ENCODE assay signal across 8 mouse cellular contexts in the genomic region with DNA sequence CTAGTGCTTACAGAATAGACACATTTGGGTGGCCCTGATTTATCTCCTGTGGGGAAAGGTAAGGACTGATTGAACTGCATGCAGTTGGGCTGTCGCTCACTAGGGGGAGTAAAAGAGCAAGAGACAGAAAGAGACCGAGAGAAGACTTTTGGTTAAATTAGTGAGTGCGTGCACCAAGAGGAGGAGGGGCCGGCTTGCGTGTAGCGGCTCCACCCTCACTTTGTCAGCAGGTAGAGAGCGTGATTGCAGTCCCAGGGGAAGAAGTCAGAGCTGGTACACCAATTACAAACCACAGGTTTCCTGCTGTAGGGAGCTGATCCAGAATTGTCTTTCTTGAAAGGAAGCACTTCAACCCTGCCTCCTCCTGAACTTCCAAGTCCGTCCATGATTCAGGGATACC. TPM values are rescaled to one million over a fixed set of nuclear protein-coding genes. Genes with fewer than 3 reads are reported as not detected.
DNase-seq lines count a peak whose midpoint lies in the region; ATAC-seq lines count a peak whose summit lies in the region.

A gene (plus strand): TSS at position 316 of the 400 bp plus-strand sequence.

- ATAC-seq in megakaryocyte progenitor cell, adult 5-6 weeks (replicated peaks; ENCODE audit: poor library complexity): peak; percentile 100

- DNase-seq in adipocyte (ENCODE audit: low spot score): peak; percentile 74
- peak; percentile 86 for DNase-seq in embryo, embryonic 10 days (ENCODE audit: low spot score)
- DNase-seq in gastrocnemius, postnatal 10 days: peak; percentile 75
- peak; percentile 96 for DNase-seq in induced T-regulatory cell, adult 2 months (ENCODE audit: low read depth)
- peak; percentile 51 to 90 for DNase-seq in left cerebral cortex, adult 9 months (ENCODE audit: low spot score in 2 of 2)
- peak; percentile 77 for DNase-seq in right cerebral cortex, postnatal 14 days
- peak; percentile 84 to 87 for DNase-seq in urinary bladder, postnatal 36 days (ENCODE audit: low spot score in 2 of 2)

RNA-seq across cellular contexts. Expression of the gene that starts here (rescaled TPM):
- under 1 TPM; 0.07 to 0.16 TPM for total RNA-seq in gastrocnemius, postnatal 10 days (2021)
- 3.0 and 5.1 TPM in 2 replicates for total RNA-seq in megakaryocyte progenitor cell, adult 5-6 weeks (2015)
- 2.2 and 3.0 TPM in 2 replicates for total RNA-seq in megakaryocyte progenitor cell, adult 5-6 weeks (2017)

Comparison
In these comparisons a context has a peak if more than half of its experiments do, and no peak if none do; other contexts are left out.
1. Peak in every context shown above with its lines: DNase-seq and ATAC-seq.
2. Peak in DNase-seq in gastrocnemius, postnatal 10 days; RNA of the gene not detected or under 1 TPM.